Mouse (Mus musculus) liver, embryonic 15.5 days (tissue): ENCODE data around the gene Arf1. TPM values are rescaled to one million over a fixed set of nuclear protein-coding genes. Genes with fewer than 3 reads are reported as not detected.

ENCODE experiments used
- ATAC-seq: fragments of 200-750 bp; cut with Nextera tagmentation; 2 replicates; pipeline ENCODE4 v1.8.0; 2017; ENCODE audit warnings: moderate number of reproducible peaks, mild to moderate bottlenecking, moderate library complexity; ENCODE audit not compliant: insufficient read depth
- H3K27ac ChIP-seq: fragments of 300-500 bp; sonication (generic); replicated peaks from 2 replicates; pipeline ENCODE4 v1.5.1; 2015; ENCODE audit warnings: mild to moderate bottlenecking, inconsistent platforms
- H3K27me3 ChIP-seq: fragments of 300-500 bp; sonication (generic); 2 replicates; pipeline ENCODE4 v1.6.1; 2015; ENCODE audit warnings: mild to moderate bottlenecking, inconsistent platforms
- H3K36me3 ChIP-seq: fragments of 300-500 bp; sonication (generic); replicated peaks from 2 replicates; pipeline ENCODE4 v1.6.1; 2015; ENCODE audit warnings: moderate library complexity, mild to moderate bottlenecking, inconsistent platforms
- H3K4me1 ChIP-seq: fragments of 300-500 bp; sonication (generic); replicated peaks from 2 replicates; pipeline ENCODE4 v1.6.1; 2015; ENCODE audit warnings: inconsistent platforms
- H3K4me2 ChIP-seq: fragments of 300-500 bp; sonication (generic); 2 replicates; pipeline ENCODE4 v1.6.1; 2015; ENCODE audit warnings: moderate library complexity, mild to moderate bottlenecking, inconsistent platforms
- H3K4me3 ChIP-seq: fragments of 300-500 bp; sonication (generic); replicated peaks from 2 replicates; pipeline ENCODE4 v1.5.1; 2015; ENCODE audit warnings: mild to moderate bottlenecking, inconsistent platforms
- H3K9ac ChIP-seq: fragments of 300-500 bp; sonication (generic); 2 replicates; pipeline ENCODE4 v1.6.1; 2015; ENCODE audit warnings: moderate library complexity, mild to moderate bottlenecking, inconsistent platforms
- H3K9me3 ChIP-seq: fragments of 300-500 bp; sonication (generic); replicated peaks from 2 replicates; pipeline ENCODE4 v1.6.1; 2016; ENCODE audit warnings: inconsistent platforms
- WGBS: fragments of 180-500 bp; shearing (Covaris S2); methylation state at CpG from one replicate; pipeline ENCODE4 v1.1.7; 2015; ENCODE audit warnings: mixed read lengths; ENCODE audit not compliant: insufficient replicate concordance; 5-methylcytosine and 5-hydroxymethylcytosine counted together
- polyA plus RNA-seq: library from polyadenylated mRNA; unstranded; fragments of >200 nt; fragmentation: Nextera tagmentation; extraction: Ambion mirVana; gene quantifications from 2 replicates; pipeline ENCODE4 v1.2.1, GENCODE M21; 2015

The Arf1 gene
- polyA plus RNA-seq, 1 experiment from 2014 or later = 255 TPM

DNA sequence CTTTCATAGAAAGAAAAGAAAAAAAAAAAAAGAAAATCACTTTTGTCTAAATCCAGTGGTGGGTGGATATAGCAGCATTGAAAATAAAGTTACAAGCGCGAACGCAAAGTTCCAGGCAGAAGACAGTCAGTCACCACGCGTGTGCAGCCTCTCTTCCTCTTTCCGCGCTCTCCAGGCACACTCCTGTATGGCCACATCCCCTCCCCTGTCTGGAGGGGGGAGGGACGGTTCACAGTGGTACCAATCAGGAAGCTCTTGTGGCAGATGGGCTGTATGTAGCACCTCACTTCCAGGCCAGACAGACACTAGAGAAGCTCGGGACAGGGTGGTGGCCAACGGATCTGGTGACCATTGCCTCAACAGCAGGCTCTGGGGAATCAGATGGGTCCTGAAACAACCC is 20.0 kb upstream of the Arf1 start:
- Histone ChIP-seq H3K36me3 (no peaks in the 10 kb centered on the region), H3K4me3 (no peak overlapping the region), H3K4me1 (no peaks in the 10 kb centered on the region), H3K27me3 (peaks cover 98% of the 10 kb centered on the region), H3K4me2 (no peak overlapping the region), H3K9ac (no peak overlapping the region), H3K9me3 (no peaks in the 10 kb centered on the region), H3K27ac (no peak overlapping the region)
- 10% methylated on average over 10 of the region's 10 CpGs for WGBS
- no peak for ATAC-seq

DNA sequence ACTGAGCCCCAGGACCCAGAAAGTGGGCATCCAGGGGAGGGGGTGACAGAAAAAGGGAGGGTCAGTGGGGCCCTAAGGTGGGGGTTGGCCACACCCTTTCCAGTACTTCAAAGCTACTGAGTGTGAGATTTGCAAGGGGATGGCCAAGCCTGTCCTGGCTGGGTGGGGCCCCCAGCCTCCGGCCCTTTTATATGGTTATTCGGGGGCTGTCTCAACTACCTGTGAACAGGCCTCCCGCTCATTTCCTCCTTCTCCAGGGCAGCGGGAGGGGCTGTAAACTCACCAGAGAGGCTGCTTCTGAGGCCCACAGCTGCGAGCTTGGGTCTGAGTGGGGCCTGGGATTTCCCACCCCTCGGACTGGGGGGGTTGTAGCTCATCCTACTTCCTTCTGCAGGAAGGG is 15.8 kb upstream of the Arf1 start:
- 19% methylated on average over 6 of the region's 6 CpGs for WGBS
- Histone ChIP-seq H3K4me3 (no peak overlapping the region), H3K4me1 (peaks cover 4% of the 10 kb centered on the region), H3K4me2 (no peak overlapping the region), H3K27me3 (peaks cover 99% of the 10 kb centered on the region), H3K9me3 (no peaks in the 10 kb centered on the region), H3K27ac (no peak overlapping the region), H3K9ac (no peak overlapping the region), H3K36me3 (no peaks in the 10 kb centered on the region)
- ATAC-seq = no peak

DNA sequence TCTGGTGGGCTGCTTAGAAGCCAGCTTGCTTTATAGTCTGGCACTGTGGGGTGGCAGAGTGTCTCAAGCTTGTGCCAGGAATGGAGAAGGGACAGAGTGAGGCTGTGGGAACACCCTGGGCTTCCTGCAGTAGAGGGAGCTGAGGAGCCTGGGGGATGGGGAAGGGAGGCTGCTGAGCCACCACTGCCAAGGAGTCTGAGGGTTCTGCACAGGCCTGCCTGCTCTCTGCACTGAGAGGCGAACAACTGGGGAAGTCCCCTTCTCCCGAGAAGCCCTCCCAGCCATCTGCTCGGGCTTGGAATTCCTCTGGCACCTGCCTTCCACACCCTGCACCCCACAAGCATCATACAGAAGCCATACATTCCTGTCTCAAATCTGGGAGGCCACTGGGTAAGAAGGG is 13.8 kb upstream of the Arf1 start:
- H3K4me3 ChIP-seq = no peak overlapping the region
- H3K36me3 ChIP-seq = no peaks in the 10 kb centered on the region
- H3K27me3 ChIP-seq = peaks cover 98% of the 10 kb centered on the region
- H3K4me1 ChIP-seq = peaks cover 6% of the 10 kb centered on the region
- no peak overlapping the region for H3K9ac ChIP-seq
- no peak for ATAC-seq
- no peak overlapping the region for H3K4me2 ChIP-seq
- 15% methylated on average over 3 of the region's 3 CpGs for WGBS
- no peaks in the 10 kb centered on the region for H3K9me3 ChIP-seq
- no peak overlapping the region for H3K27ac ChIP-seq

DNA sequence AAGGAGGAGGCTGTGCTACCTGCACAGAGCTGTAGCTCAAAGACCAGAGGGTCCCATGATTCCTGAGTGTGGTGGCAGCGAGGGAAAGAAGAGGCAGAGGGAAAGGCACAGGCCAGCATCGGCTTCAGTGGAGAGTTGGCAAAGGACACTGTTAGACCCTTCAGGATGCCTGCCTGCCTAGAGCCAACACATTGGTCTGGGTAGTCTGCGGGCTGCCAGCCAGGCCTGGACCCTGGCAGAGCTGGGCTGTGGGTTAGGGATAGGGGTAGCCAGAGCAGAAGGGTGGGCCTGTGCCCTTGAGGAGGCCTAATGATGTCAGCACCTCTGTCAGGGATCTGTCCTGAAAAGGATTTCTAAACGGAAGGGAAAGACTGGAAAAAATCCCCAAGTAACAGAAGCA is 11.7 kb upstream of the Arf1 start:
- Histone ChIP-seq H3K36me3 (no peaks in the 10 kb centered on the region), H3K4me2 (no peak overlapping the region), H3K4me3 (no peak overlapping the region), H3K27ac (no peak overlapping the region), H3K9me3 (no peaks in the 10 kb centered on the region), H3K4me1 (peaks cover 6% of the 10 kb centered on the region), H3K9ac (no peak overlapping the region), H3K27me3 (peaks cover 92% of the 10 kb centered on the region)
- no peak for ATAC-seq
- 75% methylated on average over 4 of the region's 4 CpGs for WGBS

DNA sequence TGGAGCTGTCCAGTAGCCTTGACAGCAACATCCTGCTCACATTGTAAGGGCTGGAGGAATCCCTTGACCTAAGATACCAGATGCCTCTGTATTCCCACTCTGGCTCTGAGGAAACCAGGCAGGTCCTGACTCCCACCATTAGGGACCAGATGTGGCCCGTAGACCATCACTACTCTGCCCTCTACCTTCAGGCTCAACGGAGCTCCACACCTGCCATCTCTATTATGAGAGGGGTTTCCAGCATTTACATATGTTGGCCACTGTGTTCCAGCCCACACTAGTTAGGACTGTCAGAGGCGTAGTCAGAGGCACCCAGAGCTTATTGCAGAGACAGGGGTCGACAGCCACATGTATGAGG is 11.3 kb upstream of the Arf1 start:
- no peak overlapping the region for H3K9ac ChIP-seq
- no peak for ATAC-seq
- no peak overlapping the region for H3K27ac ChIP-seq
- peaks cover 88% of the 10 kb centered on the region for H3K27me3 ChIP-seq
- WGBS = 52% methylated on average over 4 of the region's 4 CpGs
- H3K4me1 ChIP-seq = peaks cover 6% of the 10 kb centered on the region
- H3K4me3 ChIP-seq = no peak overlapping the region
- H3K36me3 ChIP-seq = no peaks in the 10 kb centered on the region
- H3K9me3 ChIP-seq = no peaks in the 10 kb centered on the region
- no peak overlapping the region for H3K4me2 ChIP-seq

DNA sequence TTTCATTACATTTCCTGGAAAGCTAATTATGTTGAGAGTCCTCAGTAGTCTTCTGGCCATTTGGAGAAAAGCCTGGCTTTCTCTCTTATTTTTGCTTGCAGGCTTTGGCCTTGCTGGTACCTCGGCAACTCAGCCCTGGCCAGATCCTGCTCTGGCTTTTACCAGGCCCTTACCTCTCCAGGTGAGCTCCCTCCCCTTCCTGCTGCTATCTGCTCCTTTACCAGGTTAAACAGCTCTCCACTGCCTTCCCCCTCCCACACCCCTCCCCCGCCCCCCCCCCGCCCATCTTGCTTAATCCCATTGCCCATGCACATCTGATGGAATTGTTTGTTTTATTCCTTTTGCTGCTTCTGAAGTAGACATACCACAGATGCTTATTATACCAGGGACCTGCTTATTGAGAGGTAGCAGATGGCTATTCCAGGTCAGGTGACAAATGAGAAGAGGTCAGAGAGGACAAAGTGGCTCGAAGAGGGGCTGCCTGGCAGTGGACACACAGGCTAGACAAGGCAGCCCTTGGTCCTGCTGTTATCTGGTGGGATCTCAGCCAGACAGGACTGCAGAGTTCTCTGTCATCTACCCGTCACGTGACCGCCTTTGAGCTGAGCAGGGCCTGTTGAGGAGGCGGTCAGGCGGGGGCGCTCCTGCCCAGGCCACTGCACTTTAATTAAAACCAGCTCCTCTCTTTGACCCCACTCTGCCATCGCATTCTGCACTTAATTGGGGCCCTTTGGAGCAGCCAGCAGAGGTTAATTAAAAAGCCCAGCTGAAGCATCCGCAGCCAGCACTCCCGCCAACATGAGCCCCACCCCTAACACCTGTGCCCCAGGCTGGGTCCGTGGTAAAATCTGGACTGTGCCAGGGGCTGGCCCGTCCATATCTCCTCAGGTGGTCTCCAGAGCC is 10.7 kb upstream of the Arf1 start:
- peaks cover 86% of the 10 kb centered on the region for H3K27me3 ChIP-seq
- no peak overlapping the region for H3K4me2 ChIP-seq
- H3K9ac ChIP-seq = no peak overlapping the region
- no peak overlapping the region for H3K27ac ChIP-seq
- no peaks in the 10 kb centered on the region for H3K9me3 ChIP-seq
- peak; percentile 67 for ATAC-seq
- WGBS = 7% methylated on average over 14 of the region's 15 CpGs
- H3K36me3 ChIP-seq = no peaks in the 10 kb centered on the region
- no peak overlapping the region for H3K4me3 ChIP-seq
- peaks cover 6% of the 10 kb centered on the region for H3K4me1 ChIP-seq

DNA sequence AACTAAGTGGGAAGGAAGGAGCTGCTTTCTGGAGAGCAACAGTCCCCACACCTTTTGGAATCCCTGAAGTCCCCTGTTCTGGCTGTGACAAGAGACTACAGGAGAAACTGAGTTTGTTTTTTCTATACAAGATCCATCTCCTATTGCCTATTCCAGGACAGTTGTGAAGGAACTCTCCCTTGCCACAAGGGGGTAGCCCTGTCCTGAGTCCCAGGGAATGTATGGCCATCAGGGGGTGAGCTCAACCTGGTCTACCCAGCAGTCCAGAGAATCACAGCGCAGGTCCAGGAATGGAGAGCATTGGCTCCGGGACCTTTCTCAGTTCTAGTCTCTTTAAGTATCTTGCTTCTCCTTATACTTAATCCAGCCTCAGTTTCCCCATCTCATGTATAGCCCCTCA is 4.7 kb upstream of the Arf1 start:
- no peaks in the 10 kb centered on the region for H3K36me3 ChIP-seq
- ATAC-seq = no peak
- H3K27me3 ChIP-seq = peaks cover 49% of the 10 kb centered on the region
- no peak overlapping the region for H3K4me2 ChIP-seq
- no peak overlapping the region for H3K9ac ChIP-seq
- H3K4me1 ChIP-seq = peaks cover 16% of the 10 kb centered on the region
- 70% methylated on average over 2 of the region's 2 CpGs for WGBS
- H3K9me3 ChIP-seq = no peaks in the 10 kb centered on the region
- no peak overlapping the region for H3K4me3 ChIP-seq
- H3K27ac ChIP-seq = no peak overlapping the region

DNA sequence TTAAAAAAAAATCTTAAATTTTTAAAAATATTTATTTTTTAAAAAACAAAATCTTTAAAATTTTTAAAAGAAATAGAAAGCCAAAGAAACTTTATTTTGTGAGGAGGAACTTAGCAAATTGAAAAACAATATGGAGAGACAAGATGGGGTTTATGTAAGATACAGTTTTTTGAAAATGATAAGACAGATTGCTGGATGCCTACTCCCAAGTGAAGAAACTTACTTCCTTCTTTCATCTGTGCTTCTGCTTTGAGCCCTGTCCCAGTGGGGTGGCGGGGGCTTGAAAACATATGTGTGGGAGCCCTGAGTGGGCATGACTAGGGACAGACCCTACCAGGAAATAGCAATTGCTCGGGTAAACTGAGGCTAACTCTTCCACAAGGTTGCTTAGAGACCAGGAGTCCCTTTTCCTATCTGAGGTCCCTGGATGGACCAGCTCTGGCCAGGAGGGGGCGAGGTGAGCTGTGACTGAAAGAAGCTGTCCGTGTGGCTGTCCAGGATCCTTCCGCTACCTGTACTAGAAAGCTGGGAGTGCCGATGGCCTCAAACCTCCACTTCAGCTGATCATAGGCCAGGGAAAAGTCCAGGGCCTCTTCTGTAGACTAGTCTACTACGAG is 2.2 kb upstream of the Arf1 start:
- Histone ChIP-seq H3K36me3 (no peaks in the 10 kb centered on the region), H3K4me1 (peaks cover 37% of the 10 kb centered on the region), H3K9me3 (no peaks in the 10 kb centered on the region), H3K4me2 (peak overlapping the region; percentile 21; the same call in 1 of the 2 replicates), H3K4me3 (no peak overlapping the region), H3K27me3 (peaks cover 28% of the 10 kb centered on the region), H3K27ac (no peak overlapping the region), H3K9ac (no peak overlapping the region)
- ATAC-seq = no peak
- 9% methylated on average over 7 of the region's 7 CpGs for WGBS

DNA sequence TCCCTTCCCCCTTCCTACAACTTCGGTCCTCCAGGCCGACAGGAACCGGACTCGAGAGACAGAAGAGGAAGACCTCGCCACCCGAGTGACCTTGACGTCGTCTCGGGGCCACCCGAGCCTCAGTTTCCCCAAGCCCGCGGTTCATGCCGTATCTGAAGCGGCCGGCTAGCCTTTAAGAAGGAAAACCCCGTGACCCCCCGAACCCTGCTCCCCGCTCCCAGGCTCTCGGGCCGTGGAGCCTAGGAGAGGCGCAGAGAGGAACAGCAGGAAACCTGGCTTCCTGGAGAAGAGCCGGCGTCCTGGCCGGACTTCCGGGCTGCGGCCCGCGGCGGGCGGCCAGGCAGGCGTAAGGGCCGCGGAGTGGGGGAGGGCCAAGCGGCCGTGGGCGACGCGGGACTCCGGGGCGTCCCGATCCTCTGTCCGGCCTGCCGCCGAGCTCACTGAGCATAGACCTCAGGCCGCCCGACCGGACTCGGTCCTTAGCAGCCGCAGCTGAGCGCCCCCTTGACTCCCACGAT is 407 bp downstream of the Arf1 start:
- Histone ChIP-seq H3K4me3 (peak overlapping the region; percentile 97), H3K4me2 (peak overlapping the region; percentile 86), H3K36me3 (peaks cover 14% of the 10 kb centered on the region), H3K9me3 (no peaks in the 10 kb centered on the region), H3K9ac (peak overlapping the region; percentile 100), H3K4me1 (peaks cover 62% of the 10 kb centered on the region), H3K27ac (peak overlapping the region; percentile 90), H3K27me3 (peaks cover 12% of the 10 kb centered on the region)
- ATAC-seq = peak; percentile 76
- under 1% methylated on average over 51 of the region's 51 CpGs for WGBS

DNA sequence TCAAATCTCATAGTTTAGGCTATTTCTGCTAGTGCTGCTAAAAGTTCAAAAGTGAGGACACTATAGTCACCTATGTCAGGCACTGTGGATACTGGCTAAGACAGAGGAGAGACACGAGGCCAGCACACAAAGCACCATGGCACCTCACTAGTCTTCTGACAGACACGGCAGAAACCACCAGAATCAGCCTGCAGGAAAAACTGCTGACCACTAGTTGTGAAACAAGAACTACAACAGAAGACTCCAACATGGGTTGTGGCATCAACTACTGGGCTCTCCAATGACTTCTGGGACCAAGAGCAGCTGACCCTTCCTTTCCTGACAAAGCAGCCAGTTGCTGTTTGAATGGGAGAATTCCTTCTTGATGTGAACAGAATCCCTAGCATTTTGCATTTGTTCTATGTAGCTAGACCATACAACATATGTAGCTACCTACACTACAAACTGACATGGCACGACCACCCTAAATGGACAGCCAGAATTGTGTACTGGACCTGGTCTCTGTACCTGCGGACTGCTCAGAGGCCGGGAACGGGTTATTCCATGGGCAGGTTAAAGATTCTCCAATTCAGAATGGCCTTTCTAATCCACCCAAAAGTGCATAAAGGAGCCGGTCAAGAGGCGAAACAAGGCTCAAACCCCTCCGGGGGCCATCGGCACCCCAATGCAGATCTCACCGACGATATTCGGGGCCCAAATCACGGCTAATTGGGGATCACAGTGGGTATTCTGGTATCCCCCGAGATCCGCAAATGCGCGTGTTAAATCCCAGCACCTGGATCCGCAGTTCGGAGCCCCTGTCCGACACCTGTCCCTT is 1.1 kb downstream of the Arf1 start:
- 2% methylated on average over 21 of the region's 21 CpGs for WGBS
- Histone ChIP-seq H3K4me1 (peaks cover 69% of the 10 kb centered on the region), H3K9me3 (no peaks in the 10 kb centered on the region)

DNA sequence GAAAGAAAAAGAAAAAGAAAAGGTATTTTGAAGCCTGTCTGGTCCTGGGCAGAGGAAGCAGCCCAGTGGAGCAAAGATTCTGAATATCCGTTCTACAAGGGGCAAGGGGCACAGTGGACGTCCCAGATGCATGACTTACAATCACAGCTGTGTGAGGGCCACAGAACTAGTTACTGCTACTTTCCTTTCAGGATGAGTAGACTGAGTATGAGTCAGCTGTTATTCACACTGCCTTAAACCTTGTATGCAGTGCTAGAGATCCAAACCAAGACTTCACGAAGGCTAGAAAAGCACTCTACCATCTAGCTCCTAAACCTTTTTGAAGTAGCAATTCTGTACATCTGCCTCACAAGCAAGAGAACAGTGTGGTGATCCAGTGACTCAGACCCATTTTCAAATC is 1.8 kb downstream of the Arf1 start:
- ATAC-seq = no peak
- Histone ChIP-seq H3K9ac (peak overlapping the region; percentile 100), H3K27ac (peak overlapping the region; percentile 90), H3K36me3 (peaks cover 21% of the 10 kb centered on the region), H3K4me1 (peaks cover 76% of the 10 kb centered on the region), H3K4me3 (peak overlapping the region; percentile 97), H3K27me3 (no peaks in the 10 kb centered on the region), H3K9me3 (no peaks in the 10 kb centered on the region), H3K4me2 (peak overlapping the region; percentile 86)
- 43% methylated on average over 3 of the region's 3 CpGs for WGBS

More for the DNA sequence above, 1.1 kb downstream of the Arf1 start:
- peaks cover 6% of the 10 kb centered on the region; the same call in 1 of the 2 replicates for H3K27me3 ChIP-seq
- H3K4me2 ChIP-seq = peak overlapping the region; percentile 86
- ATAC-seq = no peak
- H3K36me3 ChIP-seq = peaks cover 17% of the 10 kb centered on the region
- peak overlapping the region; percentile 100 for H3K9ac ChIP-seq
- H3K27ac ChIP-seq = peak overlapping the region; percentile 90
- H3K4me3 ChIP-seq = peak overlapping the region; percentile 97
